Mouse (Mus musculus) spleen, adult 2 months (tissue): Measurements from ENCODE around the gene Apon. TPM values are rescaled to one million over a fixed set of nuclear protein-coding genes. Genes with fewer than 3 reads are reported as not detected.

Source experiments
- DNase-seq, 2 experiments: peaks; one replicate each; pipeline versions ENCODE4 v3.0.0 to v3.0.0-alpha.2; 2012 to 2021; ENCODE audit warnings: low spot score in 2 of 2, low read depth in 1 of 2
- H3K27ac ChIP-seq: fragments of 200-500 bp; 2 replicates; pipeline ENCODE4 v1.5.1; 2012; ENCODE audit warnings: low read length, inconsistent platforms; ENCODE audit not compliant: insufficient read depth
- H3K27me3 ChIP-seq: fragments of 200-500 bp; 2 replicates; pipeline ENCODE4 v1.6.1; 2012; ENCODE audit warnings: mild to moderate bottlenecking, moderate library complexity, low read length, inconsistent platforms; ENCODE audit not compliant: control insufficient read depth, insufficient read depth
- H3K36me3 ChIP-seq: fragments of 200-500 bp; 2 replicates; pipeline ENCODE4 v1.6.1; 2012; ENCODE audit warnings: mild to moderate bottlenecking, low read length, inconsistent platforms; ENCODE audit not compliant: control insufficient read depth, insufficient read depth
- H3K4me1 ChIP-seq: fragments of 200-500 bp; 2 replicates; pipeline ENCODE4 v1.6.1; 2011; ENCODE audit warnings: inconsistent platforms; ENCODE audit not compliant: control insufficient read depth, insufficient read depth, insufficient read length
- H3K4me3 ChIP-seq: fragments of 200-500 bp; 2 replicates; pipeline ENCODE4 v1.5.1; 2011; ENCODE audit warnings: mild to moderate bottlenecking, inconsistent platforms; ENCODE audit not compliant: insufficient read depth, insufficient read length; ENCODE audit errors: extremely low read depth
- CTCF ChIP-seq: fragments of 200-500 bp; IDR thresholded peaks from 2 replicates; pipeline ENCODE4 v1.5.1; 2011; ENCODE audit warnings: mild to moderate bottlenecking, inconsistent platforms; ENCODE audit not compliant: insufficient read depth, insufficient read length, insufficient replicate concordance; ENCODE audit errors: extremely low read depth
- POLR2A ChIP-seq: fragments of 200-500 bp; IDR thresholded peaks from 2 replicates; pipeline ENCODE4 v1.6.1; 2011; ENCODE audit warnings: low read depth, low read length, inconsistent platforms
- WGBS: fragments of 180-500 bp; shearing (Covaris S2); methylation state at CpG from one replicate; pipeline ENCODE4 v1.1.7; 2018; 5-methylcytosine and 5-hydroxymethylcytosine counted together
- polyA plus RNA-seq: library from polyadenylated mRNA; depleted of rRNA; stranded (reverse); fragments of >200 nt; gene quantifications from 2 replicates; pipeline ENCODE4 v1.2.3, GENCODE M21; 2012

Apon gene
- polyA plus RNA-seq, 1 experiment = 0.06 TPM

GRCm38 (mm10) chr10:128243252-128243651, 10.6 kb upstream of the Apon start:
- Histone ChIP-seq H3K27me3 (no peaks in the 10 kb centered on the region), H3K4me3 (no peak overlapping the region), H3K36me3 (peaks cover 8% of the 10 kb centered on the region), H3K4me1 (no peaks in the 10 kb centered on the region), H3K27ac (no peak overlapping the region)
- no peak for TF ChIP-seq CTCF
- TF ChIP-seq POLR2A = no peak
- no peak for DNase-seq
- 92% methylated on average over 8 of the region's 8 CpGs for WGBS

- Histone ChIP-seq H3K4me1 (no peaks in the 10 kb centered on the region), H3K4me3 (no peak overlapping the region), H3K27me3 (no peaks in the 10 kb centered on the region), H3K27ac (no peak overlapping the region), H3K36me3 (peaks cover 10% of the 10 kb centered on the region)
- TF ChIP-seq POLR2A (no peak), CTCF (no peak)
- WGBS = 97% methylated on average over 15 of the region's 15 CpGs
- DNase-seq = no peak
Observed at GRCm38 (mm10) chr10:128244121-128244520, 9.8 kb upstream of the Apon start.

- Histone ChIP-seq H3K27me3 (no peaks in the 10 kb centered on the region), H3K4me3 (0 out of 2 replicates have a peak overlapping the region, but pooled peaks have one; percentile 11), H3K4me1 (no peaks in the 10 kb centered on the region), H3K27ac (0 out of 2 replicates have a peak overlapping the region, but pooled peaks have one; percentile 19), H3K36me3 (peaks cover 21% of the 10 kb centered on the region)
- TF ChIP-seq CTCF (no peak), POLR2A (no peak)
- WGBS = 87% methylated on average over 17 of the region's 17 CpGs
- no peak for DNase-seq
Observed at GRCm38 (mm10) chr10:128247020-128247732, 6.7 kb upstream of the Apon start.

GRCm38 (mm10) chr10:128250565-128250964, 3.3 kb upstream of the Apon start:
- TF ChIP-seq CTCF (no peak), POLR2A (no peak)
- peaks cover 18% of the 10 kb centered on the region for H3K36me3 ChIP-seq

GRCm38 (mm10) chr10:128255925-128256324, 2.0 kb downstream of the Apon start:
- TF ChIP-seq CTCF (no peak), POLR2A (no peak)
- Histone ChIP-seq H3K27me3 (no peaks in the 10 kb centered on the region), H3K27ac (no peak overlapping the region), H3K4me1 (peaks cover 9% of the 10 kb centered on the region; the same call in 1 of the 2 replicates), H3K36me3 (peaks cover 3% of the 10 kb centered on the region), H3K4me3 (no peak overlapping the region)
- WGBS = 93% methylated on average over 8 of the region's 8 CpGs
- DNase-seq = no peak

More at GRCm38 (mm10) chr10:128250565-128250964, 3.3 kb upstream of the Apon start:
- WGBS = 94% methylated on average over 13 of the region's 13 CpGs
- Histone ChIP-seq H3K4me1 (no peaks in the 10 kb centered on the region), H3K27me3 (no peaks in the 10 kb centered on the region), H3K4me3 (no peak overlapping the region), H3K27ac (no peak overlapping the region)
- DNase-seq = no peak

- Histone ChIP-seq H3K4me1 (peaks cover 9% of the 10 kb centered on the region; the same call in 1 of the 2 replicates), H3K36me3 (peaks cover 3% of the 10 kb centered on the region), H3K27ac (no peak overlapping the region), H3K27me3 (no peaks in the 10 kb centered on the region), H3K4me3 (no peak overlapping the region)
- WGBS = 91% methylated on average over 8 of the region's 8 CpGs
- TF ChIP-seq CTCF (no peak), POLR2A (no peak)
- no peak for DNase-seq
Observed at GRCm38 (mm10) chr10:128256328-128256727, 2.4 kb downstream of the Apon start.

GRCm38 (mm10) chr10:128258953-128259352, 5.1 kb downstream of the Apon start:
- DNase-seq = peak; percentile 33 to 48
- Histone ChIP-seq H3K4me1 (peaks cover 21% of the 10 kb centered on the region), H3K27ac (peak overlapping the region; percentile 67), H3K27me3 (no peaks in the 10 kb centered on the region), H3K36me3 (no peaks in the 10 kb centered on the region), H3K4me3 (no peak overlapping the region)
- 16% methylated on average over 4 of the region's 4 CpGs for whole genome bisulfite sequencing
- TF ChIP-seq POLR2A (no peak), CTCF (no peak)
